Mouse (Mus musculus) frontal cortex, postnatal 36 days (tissue): ENCODE data around the gene Iscu.
A peak's percentile ranks its signal among the peaks of the same experiment; 100 is the strongest.

Experiments used
- DNase-seq, 2 experiments: peaks; one replicate each; pipeline ENCODE4 v3.0.0; 2022; ENCODE audit warnings: low spot score in 2 of 2

Iscu gene

GRCm38 (mm10) chr5:113772450-113772895 lies at the start of gene Iscu, which contains the start of gene Sart3:
Gene Iscu (plus strand): TSS chr5:113772748.
Gene Sart3 (minus strand): TSS chr5:113772510.
- peak; percentile 92 to 95 for DNase-seq

GRCm38 (mm10) chr5:113723567-113724237 lies 48.8 kb upstream of the Iscu start:
- DNase-seq, result no peak

GRCm38 (mm10) chr5:113724446-113724845 lies 48.1 kb upstream of the Iscu start, which contains the start of gene 1700069L16Rik:
Gene 1700069L16Rik (minus strand): TSS chr5:113724772.
- peak; percentile 87 to 91 for DNase-seq

- no peak for DNase-seq
These were observed 47.1 kb upstream of the Iscu start for GRCm38 (mm10) chr5:113725417-113725816.

GRCm38 (mm10) chr5:113726618-113727017 lies 45.9 kb upstream of the Iscu start:
- DNase-seq, result no peak

- no peak for DNase-seq
These were observed 45.3 kb upstream of the Iscu start for GRCm38 (mm10) chr5:113727238-113727637.

GRCm38 (mm10) chr5:113728011-113728410 lies 44.5 kb upstream of the Iscu start:
- no peak for DNase-seq

- no peak for DNase-seq
These were observed 43.9 kb upstream of the Iscu start for GRCm38 (mm10) chr5:113728691-113729090.

GRCm38 (mm10) chr5:113730641-113731121 lies 41.9 kb upstream of the Iscu start:
- DNase-seq, result peak; percentile 46 to 59

- DNase-seq, result no peak
These were observed 41.4 kb upstream of the Iscu start for GRCm38 (mm10) chr5:113731174-113731573.

- peak; percentile 56 to 58 for DNase-seq
These were observed 40.4 kb upstream of the Iscu start for GRCm38 (mm10) chr5:113732182-113732581.

GRCm38 (mm10) chr5:113734376-113734775 lies 38.2 kb upstream of the Iscu start:
- DNase-seq, result no peak

GRCm38 (mm10) chr5:113735023-113735344 lies 37.6 kb upstream of the Iscu start:
- DNase-seq, result no peak

- DNase-seq, result peak; percentile 88 to 89
These were observed 37.0 kb upstream of the Iscu start, which contains the start of gene Ficd for GRCm38 (mm10) chr5:113735345-113736112. Gene Ficd (plus strand): TSS chr5:113735803.

GRCm38 (mm10) chr5:113736113-113736502 lies 36.4 kb upstream of the Iscu start:
- DNase-seq, result no peak

- no peak for DNase-seq
These were observed 35.9 kb upstream of the Iscu start for GRCm38 (mm10) chr5:113736522-113737164.

GRCm38 (mm10) chr5:113737607-113738237 lies 34.8 kb upstream of the Iscu start:
- DNase-seq, result no peak

GRCm38 (mm10) chr5:113747629-113748028 lies 24.9 kb upstream of the Iscu start:
- DNase-seq, result no peak

- DNase-seq, result no peak
These were observed 23.8 kb upstream of the Iscu start for GRCm38 (mm10) chr5:113748556-113749331.

GRCm38 (mm10) chr5:113751521-113752157 lies 20.9 kb upstream of the Iscu start:
- DNase-seq, result no peak
